Mouse (Mus musculus): ENCODE measurements around the gene Smyd3. TPM values are rescaled to one million over a fixed set of nuclear protein-coding genes. Genes with fewer than 3 reads are reported as not detected.

Smyd3 gene
- total and polyA plus RNA-seq, 3 experiments, result 2.7 to 8.1 (median 7.6) TPM

GRCm38 (mm10) chr1:179083098-179083497 is 434.7 kb downstream of the Smyd3 start:
- TF ChIP-seq CTCF (IDR thresholded peaks at IDR 0.05) (no peak), EP300 (IDR thresholded peaks at IDR 0.05; ENCODE audit: insufficient read depth, low read depth, low read length) (no peak), POLR2A (IDR thresholded peaks at IDR 0.05; ENCODE audit: insufficient read depth, low read depth, low read length) (no peak)
- DNase-seq, result no peak
- no peaks in the 10 kb centered on the region for H3K79me2 ChIP-seq (replicated peaks; ENCODE audit: control insufficient read depth, insufficient read depth, low read length)
- WGBS, result 37% methylated on average over 5 of the region's 5 CpGs
- no peaks in the 10 kb centered on the region for H3K36me3 ChIP-seq (ENCODE audit: control insufficient read depth, insufficient read depth, low read length)
- H3K4me3 ChIP-seq, result no peak overlapping the region
- no peaks in the 10 kb centered on the region for H3K4me1 ChIP-seq (ENCODE audit: control insufficient read depth, insufficient read depth, low read length)
- H3K9ac ChIP-seq (ENCODE audit: low read depth, low read length), result no peak overlapping the region
- H3K27ac ChIP-seq, result no peak overlapping the region
- intact Hi-C loops (cut with DNase I), result no loop called here
- H3K27me3 ChIP-seq (ENCODE audit: control insufficient read depth, insufficient read depth, low read length), result no peaks in the 10 kb centered on the region

GRCm38 (mm10) chr1:179073846-179074245 is 444.0 kb downstream of the Smyd3 start:
- no peaks in the 10 kb centered on the region for H3K79me2 ChIP-seq (replicated peaks; ENCODE audit: control insufficient read depth, insufficient read depth, low read length)
- H3K27me3 ChIP-seq (ENCODE audit: control insufficient read depth, insufficient read depth, low read length), result no peaks in the 10 kb centered on the region
- no peak for DNase-seq
- H3K36me3 ChIP-seq (ENCODE audit: control insufficient read depth, insufficient read depth, low read length), result no peaks in the 10 kb centered on the region
- no peak overlapping the region for H3K27ac ChIP-seq
- intact Hi-C loops (cut with DNase I), result no loop called here
- WGBS, result 94% methylated on average over 7 of the region's 7 CpGs
- no peak overlapping the region for H3K4me3 ChIP-seq
- TF ChIP-seq CTCF (IDR thresholded peaks at IDR 0.05) (no peak), EP300 (IDR thresholded peaks at IDR 0.05; ENCODE audit: insufficient read depth, low read depth, low read length) (no peak), POLR2A (IDR thresholded peaks at IDR 0.05; ENCODE audit: insufficient read depth, low read depth, low read length) (no peak)
- H3K9ac ChIP-seq (ENCODE audit: low read depth, low read length), result no peak overlapping the region
- no peaks in the 10 kb centered on the region for H3K4me1 ChIP-seq (ENCODE audit: control insufficient read depth, insufficient read depth, low read length)

DNA sequence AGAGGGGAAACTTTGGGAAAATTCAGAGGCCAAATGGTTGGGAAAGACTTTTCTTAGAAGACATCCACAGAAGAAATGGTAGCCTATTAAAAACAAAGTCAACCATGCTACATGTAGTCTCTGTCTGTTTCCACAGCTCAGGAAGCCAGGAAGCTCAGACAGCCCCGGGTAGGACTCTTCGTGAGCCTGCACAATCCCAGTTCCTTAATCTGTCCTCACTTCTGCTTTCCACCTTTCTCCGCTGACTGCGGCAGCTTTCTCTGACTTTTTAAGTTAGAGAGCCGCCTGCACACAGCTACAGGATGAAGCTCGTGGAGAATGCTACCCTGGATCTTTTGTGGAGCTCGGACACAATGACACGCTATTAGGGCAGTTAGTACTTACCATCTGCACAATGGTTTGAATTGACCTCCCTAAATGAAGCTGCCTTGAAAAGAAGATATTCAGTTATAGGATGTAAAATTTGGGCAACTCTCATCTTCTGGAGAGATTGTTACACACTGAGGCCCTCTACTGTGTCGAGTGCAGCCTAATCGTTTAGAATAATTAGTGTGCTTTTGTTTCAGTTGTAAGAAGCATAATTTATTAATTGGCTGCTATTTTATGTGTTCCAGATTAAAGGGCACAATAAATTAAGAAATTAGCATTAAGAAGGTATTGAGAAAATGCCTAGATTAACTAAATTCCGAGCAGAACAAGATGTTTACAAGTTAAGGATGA is 444.7 kb downstream of the Smyd3 start:
- Histone ChIP-seq H3K27ac (no peak overlapping the region), H3K79me2 (replicated peaks; ENCODE audit: control insufficient read depth, insufficient read depth, low read length) (no peaks in the 10 kb centered on the region), H3K9ac (ENCODE audit: low read depth, low read length) (no peak overlapping the region), H3K36me3 (ENCODE audit: control insufficient read depth, insufficient read depth, low read length) (no peaks in the 10 kb centered on the region), H3K4me1 (ENCODE audit: control insufficient read depth, insufficient read depth, low read length) (no peaks in the 10 kb centered on the region), H3K4me3 (no peak overlapping the region), H3K27me3 (ENCODE audit: control insufficient read depth, insufficient read depth, low read length) (no peaks in the 10 kb centered on the region)
- no peak for TF ChIP-seq EP300 (IDR thresholded peaks at IDR 0.05; ENCODE audit: insufficient read depth, low read depth, low read length)
- no peak for TF ChIP-seq CTCF (IDR thresholded peaks at IDR 0.05)
- no peak for TF ChIP-seq POLR2A (IDR thresholded peaks at IDR 0.05; ENCODE audit: insufficient read depth, low read depth, low read length)
- no peak for DNase-seq
- 75% methylated on average over 11 of the region's 11 CpGs for WGBS
- intact Hi-C loops (cut with DNase I), result no loop called here

DNA sequence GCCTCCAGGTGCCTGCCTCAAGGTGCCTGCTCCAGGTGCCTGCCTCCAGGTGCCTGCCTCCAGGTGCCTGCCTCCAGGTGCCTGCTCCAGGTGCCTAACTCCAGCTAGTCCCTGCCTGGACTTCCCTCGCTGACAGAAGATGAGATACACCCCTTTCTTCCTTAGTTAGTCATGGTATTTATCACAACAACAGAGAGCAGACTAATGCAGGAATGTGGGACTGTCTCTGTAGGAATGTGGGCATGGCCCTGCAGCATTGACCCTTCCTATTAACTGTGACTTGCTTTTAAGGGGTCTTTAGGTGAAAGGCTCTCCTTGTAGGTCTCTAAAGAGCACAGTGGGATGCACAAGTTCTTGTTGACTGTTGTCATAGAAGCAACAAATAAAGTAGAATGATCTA is 445.4 kb downstream of the Smyd3 start:
- whole genome bisulfite sequencing, result 41% methylated on average over 1 of the region's 1 CpGs
- TF ChIP-seq POLR2A (IDR thresholded peaks at IDR 0.05; ENCODE audit: insufficient read depth, low read depth, low read length) (no peak), EP300 (IDR thresholded peaks at IDR 0.05; ENCODE audit: insufficient read depth, low read depth, low read length) (no peak), CTCF (IDR thresholded peaks at IDR 0.05) (no peak)
- DNase-seq, result no peak
- intact Hi-C loops (cut with DNase I), result no loop called here
- Histone ChIP-seq H3K36me3 (ENCODE audit: control insufficient read depth, insufficient read depth, low read length) (no peaks in the 10 kb centered on the region), H3K4me1 (ENCODE audit: control insufficient read depth, insufficient read depth, low read length) (no peaks in the 10 kb centered on the region), H3K79me2 (replicated peaks; ENCODE audit: control insufficient read depth, insufficient read depth, low read length) (no peaks in the 10 kb centered on the region), H3K27ac (no peak overlapping the region), H3K9ac (ENCODE audit: low read depth, low read length) (no peak overlapping the region), H3K4me3 (no peak overlapping the region), H3K27me3 (ENCODE audit: control insufficient read depth, insufficient read depth, low read length) (no peaks in the 10 kb centered on the region)

- Histone ChIP-seq H3K4me3 (no peak overlapping the region), H3K79me2 (replicated peaks; ENCODE audit: control insufficient read depth, insufficient read depth, low read length) (no peaks in the 10 kb centered on the region), H3K36me3 (ENCODE audit: control insufficient read depth, insufficient read depth, low read length) (no peaks in the 10 kb centered on the region), H3K4me1 (ENCODE audit: control insufficient read depth, insufficient read depth, low read length) (no peaks in the 10 kb centered on the region), H3K27me3 (ENCODE audit: control insufficient read depth, insufficient read depth, low read length) (no peaks in the 10 kb centered on the region), H3K9ac (ENCODE audit: low read depth, low read length) (no peak overlapping the region), H3K27ac (no peak overlapping the region)
- intact Hi-C loops (cut with DNase I), result no loop called here
- TF ChIP-seq EP300 (IDR thresholded peaks at IDR 0.05; ENCODE audit: insufficient read depth, low read depth, low read length), result no peak
- no peak for TF ChIP-seq CTCF (IDR thresholded peaks at IDR 0.05)
- TF ChIP-seq POLR2A (IDR thresholded peaks at IDR 0.05; ENCODE audit: insufficient read depth, low read depth, low read length), result no peak
- no peak for DNase-seq
- 97% methylated on average over 1 of the region's 1 CpGs for WGBS
Observed at GRCm38 (mm10) chr1:179068990-179069389, 448.9 kb downstream of the Smyd3 start.

DNA sequence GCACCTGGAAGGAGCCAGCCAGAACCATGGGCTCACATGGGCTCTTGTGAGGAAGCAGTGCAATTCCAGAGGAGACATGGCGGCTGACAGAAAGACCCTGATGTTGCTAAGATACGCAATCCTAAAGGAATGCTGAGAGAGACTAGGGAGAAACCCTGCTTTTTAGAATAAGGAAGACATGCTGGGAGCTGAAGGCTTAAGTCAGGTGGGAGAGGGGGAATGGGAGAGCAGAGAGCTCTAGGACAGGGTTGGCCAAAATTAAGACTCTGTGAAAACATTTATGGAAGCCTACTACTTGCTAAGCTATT is 452.6 kb downstream of the Smyd3 start:
- intact Hi-C loops (cut with DNase I), result no loop called here
- TF ChIP-seq EP300 (IDR thresholded peaks at IDR 0.05; ENCODE audit: insufficient read depth, low read depth, low read length) (no peak), CTCF (IDR thresholded peaks at IDR 0.05) (no peak), POLR2A (IDR thresholded peaks at IDR 0.05; ENCODE audit: insufficient read depth, low read depth, low read length) (no peak)
- no peak for DNase-seq
- Histone ChIP-seq H3K9ac (ENCODE audit: low read depth, low read length) (no peak overlapping the region), H3K79me2 (replicated peaks; ENCODE audit: control insufficient read depth, insufficient read depth, low read length) (no peaks in the 10 kb centered on the region), H3K27me3 (ENCODE audit: control insufficient read depth, insufficient read depth, low read length) (no peaks in the 10 kb centered on the region), H3K4me3 (no peak overlapping the region), H3K27ac (no peak overlapping the region), H3K4me1 (ENCODE audit: control insufficient read depth, insufficient read depth, low read length) (peaks cover 8% of the 10 kb centered on the region), H3K36me3 (ENCODE audit: control insufficient read depth, insufficient read depth, low read length) (no peaks in the 10 kb centered on the region)
- 92% methylated on average over 2 of the region's 2 CpGs for WGBS
